Mouse (Mus musculus) kidney, postnatal 0 days (tissue): Measurements from ENCODE around the gene Cdk8. TPM values are rescaled to one million over a fixed set of nuclear protein-coding genes. Genes with fewer than 3 reads are reported as not detected.

ENCODE experiments used
- ATAC-seq: fragments of 200-750 bp; cut with Nextera tagmentation; replicated peaks from 2 replicates; pipeline ENCODE4 v1.8.0; 2017; ENCODE audit warnings: low read depth, moderate number of reproducible peaks, moderate TSS enrichment, moderate library complexity; ENCODE audit not compliant: low FRiP score
- DNase-seq: peaks from one replicate; pipeline ENCODE4 v3.0.0-alpha.2; 2016; ENCODE audit warnings: low spot score
- H3K27ac ChIP-seq: fragments of 300-500 bp; sonication (generic); 2 replicates; pipeline ENCODE4 v1.5.1; 2014; ENCODE audit warnings: mild to moderate bottlenecking
- H3K27me3 ChIP-seq: fragments of 300-500 bp; sonication (generic); 2 replicates; pipeline ENCODE4 v1.6.1; 2014; ENCODE audit warnings: low read length, mixed read lengths; ENCODE audit not compliant: insufficient read depth
- H3K36me3 ChIP-seq: fragments of 300-500 bp; sonication (generic); 2 replicates; pipeline ENCODE4 v1.6.1; 2014; ENCODE audit warnings: low read length, mixed read lengths; ENCODE audit not compliant: insufficient read depth
- H3K4me1 ChIP-seq: fragments of 300-500 bp; sonication (generic); replicated peaks from 2 replicates; pipeline ENCODE4 v1.6.1; 2014; ENCODE audit warnings: antibody characterized with exemption, low read length, mixed read lengths; ENCODE audit not compliant: insufficient read depth
- H3K4me2 ChIP-seq: fragments of 300-500 bp; sonication (generic); 2 replicates; pipeline ENCODE4 v1.6.1; 2014; ENCODE audit warnings: mild to moderate bottlenecking, low read length, moderate library complexity, mixed read lengths
- H3K4me3 ChIP-seq: fragments of 300-500 bp; sonication (generic); replicated peaks from 2 replicates; pipeline ENCODE4 v1.5.1; 2014; ENCODE audit warnings: low read depth, low read length
- H3K9ac ChIP-seq: fragments of 300-500 bp; sonication (generic); 2 replicates; pipeline ENCODE4 v1.6.1; 2014; ENCODE audit warnings: low read depth, low read length
- H3K9me3 ChIP-seq: fragments of 300-500 bp; sonication (generic); replicated peaks from 2 replicates; pipeline ENCODE4 v1.6.1; 2016; ENCODE audit warnings: low read length, inconsistent platforms, mixed read lengths
- CTCF ChIP-seq: IDR thresholded peaks from 2 replicates; pipeline ENCODE4 v1.5.1; 2016; ENCODE audit warnings: antibody characterized with exemption, low read depth, mild to moderate bottlenecking, moderate library complexity
- WGBS: fragments of 180-500 bp; shearing (Covaris S2); extraction: QIAGEN DNeasy Blood & Tissue Kit; methylation state at CpG from one replicate; pipeline ENCODE4 v1.1.7; 2014; 5-methylcytosine and 5-hydroxymethylcytosine counted together
- polyA plus RNA-seq: library from polyadenylated mRNA; unstranded; fragments of >200 nt; fragmentation: Nextera tagmentation; extraction: Ambion mirVana; gene quantifications from 2 replicates; pipeline ENCODE4 v1.2.1, GENCODE M21; 2015

Gene Cdk8
- polyA plus RNA-seq, 1 experiment from 2014 or later, result 18.1 TPM

GRCm38 (mm10) chr5:146267776-146268175, 36.7 kb downstream of the Cdk8 start:
- Histone ChIP-seq H3K9ac (no peak overlapping the region), H3K36me3 (0 out of 2 replicates have a peak, but pooled peaks cover 11% of the 10 kb centered on the region), H3K4me2 (no peak overlapping the region), H3K4me3 (no peak overlapping the region), H3K27ac (no peak overlapping the region), H3K27me3 (no peaks in the 10 kb centered on the region), H3K4me1 (no peaks in the 10 kb centered on the region), H3K9me3 (no peaks in the 10 kb centered on the region)
- ATAC-seq (no peak), DNase-seq (no peak)
- TF ChIP-seq CTCF, result no peak
- WGBS, result 81% methylated on average over 7 of the region's 7 CpGs

GRCm38 (mm10) chr5:146270593-146270992, 39.6 kb downstream of the Cdk8 start:
- H3K4me2 ChIP-seq, result no peak overlapping the region
- no peaks in the 10 kb centered on the region for H3K4me1 ChIP-seq
- H3K27ac ChIP-seq, result no peak overlapping the region
- ATAC-seq, result no peak
- WGBS, result 77% methylated on average over 9 of the region's 9 CpGs
- peaks cover 13% of the 10 kb centered on the region; the same call in 1 of the 2 replicates for H3K36me3 ChIP-seq
- no peaks in the 10 kb centered on the region for H3K9me3 ChIP-seq
- H3K4me3 ChIP-seq, result no peak overlapping the region
- no peak for TF ChIP-seq CTCF
- H3K27me3 ChIP-seq, result no peaks in the 10 kb centered on the region
- DNase-seq, result no peak
- no peak overlapping the region for H3K9ac ChIP-seq

GRCm38 (mm10) chr5:146271662-146272061, 40.6 kb downstream of the Cdk8 start:
- WGBS, result 93% methylated on average over 5 of the region's 5 CpGs
- H3K4me3 ChIP-seq, result no peak overlapping the region
- no peak for TF ChIP-seq CTCF
- no peak overlapping the region for H3K27ac ChIP-seq
- no peaks in the 10 kb centered on the region for H3K4me1 ChIP-seq
- H3K9ac ChIP-seq, result no peak overlapping the region
- no peak overlapping the region for H3K4me2 ChIP-seq
- DNase-seq (no peak), ATAC-seq (no peak)
- peaks cover 13% of the 10 kb centered on the region; the same call in 1 of the 2 replicates for H3K36me3 ChIP-seq
- no peaks in the 10 kb centered on the region for H3K9me3 ChIP-seq
- no peaks in the 10 kb centered on the region for H3K27me3 ChIP-seq

DNA sequence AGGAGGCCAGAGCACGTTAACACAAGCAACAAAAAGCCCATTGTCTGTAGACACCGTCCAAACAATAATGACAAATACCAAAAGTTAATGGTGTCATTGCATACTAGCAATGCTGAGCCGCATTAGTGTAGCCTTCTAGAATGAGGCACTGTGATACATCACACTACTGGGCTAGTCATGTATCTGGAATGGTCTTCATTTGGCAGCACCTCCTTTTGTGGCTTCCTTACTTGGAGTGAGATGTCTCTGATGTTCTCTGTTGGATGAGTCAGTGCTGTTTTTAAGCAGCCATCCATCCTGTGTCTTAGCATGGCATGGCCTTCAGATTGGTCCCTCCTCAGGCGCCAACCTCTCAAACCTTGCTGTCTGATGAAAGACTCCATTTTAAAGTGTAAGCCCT, 42.1 kb downstream of the Cdk8 start:
- peaks cover 13% of the 10 kb centered on the region; the same call in 1 of the 2 replicates for H3K36me3 ChIP-seq

GRCm38 (mm10) chr5:146274420-146275045, 43.5 kb downstream of the Cdk8 start:
- TF ChIP-seq CTCF, result no peak
- no peak overlapping the region for H3K9ac ChIP-seq
- H3K4me1 ChIP-seq, result no peaks in the 10 kb centered on the region
- no peaks in the 10 kb centered on the region for H3K27me3 ChIP-seq
- H3K27ac ChIP-seq, result no peak overlapping the region
- H3K4me3 ChIP-seq, result no peak overlapping the region
- 89% methylated on average over 4 of the region's 4 CpGs for WGBS
- no peak overlapping the region for H3K4me2 ChIP-seq
- no peaks in the 10 kb centered on the region for H3K9me3 ChIP-seq
- ATAC-seq, result no peak
- DNase-seq, result no peak
- peaks cover 13% of the 10 kb centered on the region; the same call in 1 of the 2 replicates for H3K36me3 ChIP-seq

More for the DNA sequence above, 42.1 kb downstream of the Cdk8 start:
- no peaks in the 10 kb centered on the region for H3K27me3 ChIP-seq
- no peak for ATAC-seq
- no peak for DNase-seq
- H3K4me1 ChIP-seq, result no peaks in the 10 kb centered on the region
- WGBS, result 93% methylated on average over 4 of the region's 4 CpGs
- no peak overlapping the region for H3K4me3 ChIP-seq
- H3K9me3 ChIP-seq, result no peaks in the 10 kb centered on the region
- H3K27ac ChIP-seq, result no peak overlapping the region
- H3K9ac ChIP-seq, result no peak overlapping the region
- no peak overlapping the region for H3K4me2 ChIP-seq
- TF ChIP-seq CTCF, result no peak

GRCm38 (mm10) chr5:146277513-146277912, 46.5 kb downstream of the Cdk8 start:
- Histone ChIP-seq H3K4me2 (no peak overlapping the region), H3K4me3 (no peak overlapping the region), H3K9ac (no peak overlapping the region), H3K27ac (no peak overlapping the region), H3K4me1 (no peaks in the 10 kb centered on the region), H3K27me3 (no peaks in the 10 kb centered on the region), H3K9me3 (no peaks in the 10 kb centered on the region), H3K36me3 (peaks cover 3% of the 10 kb centered on the region; the same call in 1 of the 2 replicates)
- 72% methylated on average over 4 of the region's 4 CpGs for WGBS
- no peak for ATAC-seq
- DNase-seq, result no peak
- no peak for TF ChIP-seq CTCF

GRCm38 (mm10) chr5:146280012-146280411, 49.0 kb downstream of the Cdk8 start:
- H3K4me1 ChIP-seq, result no peaks in the 10 kb centered on the region
- no peaks in the 10 kb centered on the region for H3K27me3 ChIP-seq
- no peak overlapping the region for H3K4me3 ChIP-seq
- no peak overlapping the region for H3K4me2 ChIP-seq
- no peak overlapping the region for H3K27ac ChIP-seq
- H3K36me3 ChIP-seq, result peaks cover 6% of the 10 kb centered on the region; the same call in 1 of the 2 replicates
- no peaks in the 10 kb centered on the region for H3K9me3 ChIP-seq
- ATAC-seq (no peak), DNase-seq (no peak)
- H3K9ac ChIP-seq, result no peak overlapping the region
- TF ChIP-seq CTCF, result no peak
